Mouse (Mus musculus) lung, postnatal 10 days (tissue): ENCODE data around the gene Rgl2.
A peak's percentile ranks its signal among the peaks of the same experiment; 100 is the strongest.
"Not testable (repeated sequence)": the region's sequence is repeated elsewhere in the genome, so short reads cannot be mapped to it uniquely, and the experiment has no call there.

Experiments used
- DNase-seq: peaks from one replicate; pipeline ENCODE4 v3.0.0; 2021

The Rgl2 gene

GRCm38 (mm10) chr17:33951021-33951946 is 21.9 kb downstream of the Rgl2 start, which contains the start of gene B3galt4:
TSS of gene B3galt4 (minus strand) at chr17:33951488.
- peak; percentile 91 for DNase-seq

- not testable (repeated sequence) for DNase-seq
Measured at GRCm38 (mm10) chr17:33952015-33952414, 22.7 kb downstream of the Rgl2 start.

DNA sequence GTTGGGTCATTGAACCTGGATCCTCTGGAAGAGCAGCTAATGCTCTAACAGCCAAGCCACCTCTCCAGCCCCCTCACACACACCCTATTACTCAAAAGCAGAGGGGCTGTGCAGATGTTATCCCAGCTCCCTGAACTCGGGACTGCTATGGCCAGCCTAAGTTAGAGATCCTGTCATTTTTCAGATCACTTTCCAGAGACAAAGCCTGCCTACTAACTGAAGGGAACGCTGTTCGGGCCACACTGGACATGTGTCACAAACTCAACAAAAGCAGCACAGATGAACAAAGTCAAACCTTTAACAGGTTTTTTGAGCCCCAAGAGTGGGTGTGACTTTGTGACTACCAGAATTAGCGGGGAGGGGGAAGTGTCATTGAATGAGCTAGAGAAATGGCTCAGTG is 23.5 kb downstream of the Rgl2 start:
- no peak for DNase-seq

- DNase-seq = no peak
Measured at GRCm38 (mm10) chr17:33953310-33953709, 24.0 kb downstream of the Rgl2 start.

- no peak for DNase-seq
Measured at GRCm38 (mm10) chr17:33953961-33954565, 24.7 kb downstream of the Rgl2 start.

- peak; percentile 53 for DNase-seq
Measured at GRCm38 (mm10) chr17:33954646-33955554, 25.6 kb downstream of the Rgl2 start.

- DNase-seq = peak; percentile 98
Measured at GRCm38 (mm10) chr17:33955555-33956214, 26.3 kb downstream of the Rgl2 start, which contains the start of the genes Vps52 and Rps18. TSS of gene Vps52 (plus strand) at chr17:33955812. TSS of gene Rps18 (minus strand) at chr17:33956001.

- DNase-seq = no peak
Measured at GRCm38 (mm10) chr17:33956336-33956735, 27.0 kb downstream of the Rgl2 start.

DNA sequence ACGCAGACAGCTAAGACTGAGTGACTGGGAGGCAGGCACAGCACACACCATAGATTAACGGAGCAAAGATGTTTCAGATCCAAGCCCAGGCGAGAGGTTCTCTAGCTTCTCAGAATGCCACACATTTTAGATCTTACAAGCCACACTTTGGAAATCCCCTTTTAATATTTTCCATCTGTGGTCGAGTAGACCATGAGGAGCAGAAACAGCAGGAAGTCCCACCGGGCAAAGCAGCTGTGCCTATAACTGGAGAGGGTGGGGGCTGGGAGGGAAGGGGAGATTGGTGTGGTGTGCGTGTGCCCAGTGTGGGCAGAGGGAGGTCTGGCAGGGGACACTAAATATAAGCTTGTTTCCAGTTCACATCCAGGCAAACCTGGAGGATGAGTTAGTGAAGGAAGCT is 28.1 kb downstream of the Rgl2 start:
- no peak for DNase-seq

DNA sequence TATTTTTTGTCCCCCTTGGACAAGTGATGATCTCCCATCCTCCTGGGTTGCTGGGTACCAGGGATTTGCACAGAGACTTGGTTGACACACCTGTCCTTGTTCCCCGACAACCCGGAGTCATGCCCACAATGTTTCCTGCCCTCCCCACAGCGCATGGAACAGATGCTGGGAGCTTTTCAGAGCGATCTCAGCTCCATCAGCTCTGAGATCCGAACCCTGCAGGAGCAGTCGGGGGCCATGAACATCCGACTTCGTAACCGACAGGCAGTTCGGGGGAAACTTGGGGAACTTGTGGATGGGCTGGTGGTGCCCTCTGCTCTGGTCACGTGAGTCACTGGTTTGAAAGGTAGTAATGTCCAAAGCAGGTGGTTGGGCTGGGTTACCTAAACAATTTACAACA is 29.1 kb downstream of the Rgl2 start:
- no peak for DNase-seq

DNA sequence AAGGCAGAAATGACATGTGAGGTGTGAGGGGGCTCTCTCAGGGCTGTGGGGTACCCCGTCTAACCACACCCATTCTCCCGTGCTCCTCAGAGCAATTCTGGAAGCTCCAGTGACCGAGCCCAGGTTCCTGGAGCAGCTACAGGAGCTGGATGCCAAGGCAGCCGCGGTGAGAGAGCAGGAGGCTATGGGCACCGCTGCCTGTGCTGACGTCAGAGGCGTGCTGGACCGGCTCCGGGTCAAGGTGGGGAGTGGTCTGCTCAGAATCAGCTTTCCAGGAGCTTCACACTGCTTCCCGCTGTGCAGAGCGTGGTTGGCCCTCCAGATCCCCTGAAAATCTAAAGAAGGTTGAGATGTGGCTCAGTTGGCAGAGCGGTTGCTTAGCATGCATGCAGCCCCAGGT is 29.8 kb downstream of the Rgl2 start:
- DNase-seq = no peak

DNA sequence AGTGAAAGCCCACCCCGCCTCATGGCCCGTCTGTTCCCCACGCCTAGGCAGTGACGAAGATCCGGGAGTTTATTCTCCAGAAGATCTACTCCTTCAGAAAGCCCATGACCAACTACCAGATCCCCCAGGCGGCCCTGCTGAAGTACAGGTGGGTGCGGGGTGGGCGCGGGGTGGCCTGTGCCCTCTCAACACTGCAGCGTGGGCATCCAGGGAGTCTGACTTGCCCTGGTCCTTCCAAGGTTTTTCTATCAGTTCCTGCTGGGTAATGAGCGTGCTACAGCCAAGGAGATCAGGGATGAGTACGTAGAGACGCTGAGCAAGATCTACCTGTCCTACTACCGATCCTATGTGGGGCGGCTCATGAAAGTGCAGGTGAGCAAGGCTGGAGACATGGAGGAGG is 30.6 kb downstream of the Rgl2 start:
- DNase-seq = no peak

GRCm38 (mm10) chr17:33962876-33963275 is 33.5 kb downstream of the Rgl2 start:
- no peak for DNase-seq

GRCm38 (mm10) chr17:33965082-33965845 is 35.9 kb downstream of the Rgl2 start:
- DNase-seq = no peak

- no peak for DNase-seq
Measured at GRCm38 (mm10) chr17:33965846-33966550, 36.7 kb downstream of the Rgl2 start.

- DNase-seq = peak; percentile 83
Measured at GRCm38 (mm10) chr17:33968489-33968888, 39.1 kb downstream of the Rgl2 start.

- peak; percentile 58 for DNase-seq
Measured at GRCm38 (mm10) chr17:33968927-33969326, 39.6 kb downstream of the Rgl2 start.

DNA sequence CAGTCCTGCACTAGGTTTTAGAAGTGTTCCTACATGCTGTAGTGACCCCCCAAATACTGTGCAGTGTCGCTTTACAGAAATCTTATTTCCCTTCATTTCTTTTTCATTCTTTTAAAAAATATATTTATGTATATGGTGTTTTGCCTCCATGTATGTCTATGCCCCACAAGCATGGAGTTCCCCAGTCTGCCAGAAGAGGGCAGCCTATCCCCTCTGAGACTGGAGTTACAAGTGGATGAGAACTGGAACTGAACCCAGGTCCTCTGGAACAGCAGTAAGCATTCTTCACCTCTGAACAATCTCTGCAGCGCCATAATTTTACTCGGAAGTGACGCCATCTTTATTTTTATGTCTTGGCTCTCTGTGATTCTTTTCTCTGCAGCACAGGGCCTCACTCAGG is 40.1 kb downstream of the Rgl2 start:
- DNase-seq = no peak

GRCm38 (mm10) chr17:33972691-33973090 is 43.3 kb downstream of the Rgl2 start:
- peak; percentile 68 for DNase-seq

DNA sequence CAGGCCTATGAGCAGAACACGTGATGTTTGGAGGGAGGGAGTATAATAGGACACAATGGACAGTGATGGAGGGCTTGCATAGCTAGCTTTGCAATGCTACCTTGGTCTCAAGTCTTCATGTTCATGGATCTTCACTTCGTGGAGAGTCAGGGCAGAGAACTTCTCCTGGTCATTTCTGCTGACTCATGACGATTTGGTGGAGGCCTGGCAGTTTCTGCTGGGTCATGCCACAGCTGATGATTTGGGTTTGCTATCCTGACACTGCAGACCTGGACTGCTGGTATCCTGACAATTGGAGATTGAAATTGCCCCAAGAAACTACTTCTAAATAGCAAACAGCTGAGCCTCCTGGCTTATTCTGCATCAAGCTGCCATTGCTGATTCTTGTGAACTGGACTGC is 44.2 kb downstream of the Rgl2 start:
- DNase-seq = no peak
